Mouse (Mus musculus): ENCODE measurements around the gene Nalcn. TPM values are rescaled to one million over a fixed set of nuclear protein-coding genes. Genes with fewer than 3 reads are reported as not detected.

Gene Nalcn
- polyA plus RNA-seq, 1 experiment from 2014 or later, result 0.10 TPM

DNA sequence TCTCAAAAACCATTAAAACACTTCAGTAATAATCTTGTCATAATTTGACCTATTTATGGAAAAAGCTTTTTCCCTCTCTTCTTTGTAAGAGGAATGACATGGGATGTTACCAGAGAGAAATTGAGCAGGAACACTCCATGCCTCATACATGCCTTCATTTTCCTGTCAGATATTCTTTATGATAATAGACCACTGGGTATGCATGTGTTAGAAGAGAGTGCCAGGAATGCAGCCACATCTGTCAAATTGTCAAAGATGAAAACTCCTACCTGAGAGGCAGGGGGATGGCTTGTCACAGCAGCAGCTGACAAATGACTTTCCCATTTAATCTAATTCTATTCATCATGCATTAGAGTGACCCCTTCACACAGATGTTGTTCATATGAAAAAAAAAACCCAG is 131.4 kb downstream of the Nalcn start:
- Histone ChIP-seq H3K36me3 (no peaks in the 10 kb centered on the region), H3K4me1 (replicated peaks) (no peaks in the 10 kb centered on the region), H3K27me3 (no peaks in the 10 kb centered on the region), H3K4me2 (no peak overlapping the region), H3K9ac (no peak overlapping the region), H3K4me3 (no peak overlapping the region), H3K27ac (no peak overlapping the region), H3K9me3 (replicated peaks) (no peaks in the 10 kb centered on the region)
- ATAC-seq (replicated peaks; ENCODE audit: insufficient number of reproducible peaks, insufficient read depth, low FRiP score, low read depth), result no peak

DNA sequence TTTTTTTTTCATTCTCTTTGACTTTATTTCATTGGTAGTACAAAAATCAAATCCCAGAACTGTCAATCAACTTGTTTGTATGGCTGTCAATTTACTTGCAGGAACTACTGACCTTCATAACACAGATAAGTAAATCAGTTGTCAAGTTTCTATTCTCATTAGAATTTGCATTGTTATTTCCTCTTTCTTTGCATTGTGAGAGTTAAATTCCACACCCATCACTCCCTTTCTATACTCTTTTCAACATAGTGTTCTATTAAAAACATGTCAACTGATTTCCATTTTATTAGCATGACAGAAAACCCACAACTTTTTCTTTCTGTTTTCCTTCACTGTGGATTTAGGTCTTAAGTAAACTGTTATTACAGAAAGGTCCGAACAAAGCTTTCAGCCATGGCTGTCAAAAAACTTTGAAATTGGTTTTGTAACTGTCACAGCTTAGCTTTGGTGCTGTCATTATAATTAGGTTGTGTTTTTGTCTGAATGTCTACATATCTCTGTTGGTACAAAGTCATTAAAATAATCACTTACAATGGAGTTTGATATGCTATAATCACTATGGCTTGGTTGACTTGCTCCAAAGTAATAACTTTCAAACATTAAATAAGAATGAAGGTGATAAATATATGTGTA is 138.3 kb downstream of the Nalcn start:
- Histone ChIP-seq H3K9me3 (replicated peaks) (no peaks in the 10 kb centered on the region), H3K4me3 (no peak overlapping the region), H3K4me1 (replicated peaks) (no peaks in the 10 kb centered on the region), H3K27me3 (no peaks in the 10 kb centered on the region), H3K27ac (no peak overlapping the region), H3K9ac (no peak overlapping the region), H3K4me2 (no peak overlapping the region), H3K36me3 (no peaks in the 10 kb centered on the region)
- no peak for ATAC-seq (replicated peaks; ENCODE audit: insufficient number of reproducible peaks, insufficient read depth, low FRiP score, low read depth)
- 63% methylated on average over 1 of the region's 1 CpGs for WGBS

DNA sequence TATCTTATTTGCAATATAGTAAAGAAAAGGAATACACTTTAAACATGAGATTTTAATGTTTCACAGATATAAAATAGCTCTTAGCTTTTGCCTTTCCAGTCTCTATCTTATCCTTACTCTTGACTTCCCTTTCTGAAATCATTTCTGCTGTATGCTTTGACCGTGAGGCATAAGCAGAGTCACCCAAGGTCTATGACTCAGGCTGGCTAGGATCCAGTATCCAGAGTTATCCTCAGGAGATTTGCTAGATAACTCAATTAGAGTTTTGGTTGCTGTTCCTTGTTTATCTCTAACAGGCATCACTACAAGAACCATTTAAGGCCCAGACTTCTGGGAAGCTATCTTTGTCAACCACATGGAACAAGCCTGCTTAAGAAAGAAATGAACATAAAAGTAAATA is 164.9 kb downstream of the Nalcn start:
- Histone ChIP-seq H3K9ac (no peak overlapping the region), H3K4me1 (replicated peaks) (no peaks in the 10 kb centered on the region), H3K4me2 (no peak overlapping the region), H3K27me3 (no peaks in the 10 kb centered on the region), H3K4me3 (no peak overlapping the region), H3K27ac (no peak overlapping the region), H3K9me3 (replicated peaks) (no peaks in the 10 kb centered on the region), H3K36me3 (no peaks in the 10 kb centered on the region)
- no peak for ATAC-seq (replicated peaks; ENCODE audit: insufficient number of reproducible peaks, insufficient read depth, low FRiP score, low read depth)
- 55% methylated on average over 1 of the region's 1 CpGs for WGBS

DNA sequence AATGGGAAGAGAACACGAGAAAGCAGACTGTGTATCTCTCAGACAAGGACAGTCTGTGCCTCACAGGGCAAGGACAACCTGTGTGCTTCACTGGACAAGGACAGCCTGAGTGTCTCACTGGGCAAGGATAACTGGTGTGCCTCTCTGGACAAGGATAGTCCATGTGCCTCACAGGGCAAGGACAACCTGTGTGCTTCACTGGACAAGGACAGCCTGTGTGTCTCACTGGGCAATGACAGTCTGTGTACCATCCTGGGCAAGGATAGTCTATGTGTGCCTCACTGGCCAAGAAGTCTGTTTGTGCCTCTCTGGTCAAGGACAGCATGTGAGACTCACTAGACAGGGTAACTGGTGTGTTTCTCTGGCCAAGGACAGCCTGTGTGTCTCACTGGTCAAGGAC is 180.9 kb downstream of the Nalcn start:
- 54% methylated on average over 1 of the region's 1 CpGs for WGBS

DNA sequence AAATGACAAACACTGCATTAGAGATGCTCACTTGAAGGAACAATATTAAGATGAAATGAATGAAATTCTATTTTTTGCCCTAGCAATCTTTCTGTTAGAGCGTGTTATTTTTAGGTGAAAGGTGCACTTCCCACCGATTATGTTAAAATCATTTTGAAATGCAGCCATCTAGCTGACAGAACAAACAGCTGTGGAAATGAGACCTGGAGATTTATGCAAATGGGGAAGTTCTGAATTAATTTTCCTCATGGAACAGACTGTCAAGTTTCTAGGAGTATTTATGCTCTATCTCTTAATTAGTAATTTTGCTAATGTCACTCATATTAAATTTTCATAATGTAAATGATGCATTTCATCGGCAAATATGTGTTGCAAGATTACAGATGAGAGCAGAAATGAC is 191.4 kb downstream of the Nalcn start:
- Histone ChIP-seq H3K9me3 (replicated peaks) (no peaks in the 10 kb centered on the region), H3K27ac (no peak overlapping the region), H3K4me2 (no peak overlapping the region), H3K36me3 (no peaks in the 10 kb centered on the region), H3K4me3 (no peak overlapping the region), H3K9ac (no peak overlapping the region), H3K4me1 (replicated peaks) (no peaks in the 10 kb centered on the region), H3K27me3 (no peaks in the 10 kb centered on the region)
- 69% methylated on average over 3 of the region's 3 CpGs for WGBS
- ATAC-seq (replicated peaks; ENCODE audit: insufficient number of reproducible peaks, insufficient read depth, low FRiP score, low read depth), result no peak

More for the DNA sequence above, 180.9 kb downstream of the Nalcn start:
- Histone ChIP-seq H3K27me3 (no peaks in the 10 kb centered on the region), H3K4me2 (no peak overlapping the region), H3K4me1 (replicated peaks) (no peaks in the 10 kb centered on the region), H3K36me3 (no peaks in the 10 kb centered on the region), H3K9ac (no peak overlapping the region), H3K9me3 (replicated peaks) (no peaks in the 10 kb centered on the region), H3K27ac (no peak overlapping the region), H3K4me3 (no peak overlapping the region)
- no peak for ATAC-seq (replicated peaks; ENCODE audit: insufficient number of reproducible peaks, insufficient read depth, low FRiP score, low read depth)

DNA sequence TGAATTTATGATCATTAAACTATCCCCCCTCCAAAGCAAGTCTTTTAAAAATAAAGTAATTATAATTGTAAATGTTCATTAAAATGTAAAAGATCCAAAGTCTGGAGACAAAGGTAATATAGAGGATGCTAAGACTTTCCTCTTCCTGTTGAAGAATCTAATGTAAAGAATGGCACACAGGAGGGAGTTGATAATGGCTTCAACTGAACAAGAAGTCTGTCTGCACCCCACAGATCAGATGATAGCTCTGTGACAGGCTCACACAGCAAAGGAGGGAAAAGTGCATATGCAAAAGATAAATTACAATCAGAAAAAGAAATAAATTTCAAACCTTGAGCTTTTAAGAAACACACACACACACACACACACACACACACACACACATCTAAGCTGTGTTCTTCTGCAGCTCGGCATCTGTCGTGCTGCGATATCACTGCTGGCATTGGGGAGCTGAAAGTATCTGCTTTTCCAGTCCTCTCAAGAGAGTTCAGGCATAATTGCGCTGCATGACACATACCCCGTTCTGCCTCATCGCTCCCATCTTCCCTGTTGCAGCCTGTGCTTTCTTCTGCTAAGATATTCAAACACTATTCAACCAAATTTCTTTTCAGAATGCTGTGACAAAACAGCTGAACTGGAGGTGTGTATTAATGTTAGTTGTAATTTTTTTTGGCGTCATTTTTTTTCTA is 250.6 kb downstream of the Nalcn start:
- no peak overlapping the region for H3K9ac ChIP-seq
- H3K4me3 ChIP-seq, result no peak overlapping the region
- no peak overlapping the region for H3K4me2 ChIP-seq
- no peak overlapping the region for H3K27ac ChIP-seq
- no peaks in the 10 kb centered on the region for H3K36me3 ChIP-seq
- H3K4me1 ChIP-seq (replicated peaks), result no peaks in the 10 kb centered on the region
- ATAC-seq (replicated peaks; ENCODE audit: insufficient number of reproducible peaks, insufficient read depth, low FRiP score, low read depth), result no peak
- H3K9me3 ChIP-seq (replicated peaks), result no peaks in the 10 kb centered on the region
- no peaks in the 10 kb centered on the region for H3K27me3 ChIP-seq
- 79% methylated on average over 7 of the region's 7 CpGs for WGBS

DNA sequence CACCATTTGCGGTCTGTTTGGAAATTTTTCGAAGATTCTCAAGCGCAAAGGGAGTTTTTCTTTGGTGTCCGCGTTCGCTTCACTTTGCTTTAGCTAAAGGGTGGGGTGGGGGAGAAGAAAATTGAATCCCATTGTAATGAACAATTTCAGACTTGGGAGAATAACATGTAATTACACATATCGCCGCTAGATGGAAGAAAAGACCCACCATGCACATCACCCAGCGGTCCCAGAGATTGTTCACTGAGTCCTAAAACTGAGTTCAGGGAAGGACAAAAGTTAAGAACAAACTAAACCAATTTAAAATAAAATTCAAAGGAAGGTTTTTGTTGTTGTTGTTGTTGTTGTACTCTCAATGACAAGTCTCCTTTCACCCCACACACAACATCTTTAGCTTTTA is 255.4 kb downstream of the Nalcn start:
- Histone ChIP-seq H3K4me1 (replicated peaks) (no peaks in the 10 kb centered on the region), H3K4me3 (no peak overlapping the region), H3K9me3 (replicated peaks) (no peaks in the 10 kb centered on the region), H3K27ac (no peak overlapping the region), H3K9ac (no peak overlapping the region), H3K27me3 (no peaks in the 10 kb centered on the region), H3K4me2 (no peak overlapping the region), H3K36me3 (no peaks in the 10 kb centered on the region)
- ATAC-seq (replicated peaks; ENCODE audit: insufficient number of reproducible peaks, insufficient read depth, low FRiP score, low read depth), result no peak
- 8% methylated on average over 9 of the region's 9 CpGs for WGBS

DNA sequence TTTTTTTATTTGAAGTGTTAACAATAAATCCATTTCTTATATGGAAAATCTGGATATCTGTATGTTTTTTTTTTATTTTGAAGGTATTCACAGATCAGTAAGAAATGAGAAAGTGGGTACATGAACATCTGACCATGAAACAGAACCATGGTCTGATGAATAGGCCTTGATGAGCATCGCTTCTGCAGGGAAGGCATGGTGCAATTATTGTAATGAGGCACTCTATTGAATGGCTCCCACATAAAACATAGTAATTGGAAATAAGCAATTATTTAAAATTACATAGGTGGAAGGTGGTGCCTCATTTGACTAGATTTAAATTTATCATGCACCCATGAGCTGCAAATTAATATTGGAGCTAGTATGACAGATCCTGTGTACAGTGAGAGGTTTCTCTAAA is 267.3 kb downstream of the Nalcn start:
- H3K9me3 ChIP-seq (replicated peaks), result no peaks in the 10 kb centered on the region
- no peak overlapping the region for H3K9ac ChIP-seq
- H3K4me3 ChIP-seq, result no peak overlapping the region
- no peaks in the 10 kb centered on the region for H3K27me3 ChIP-seq
- H3K27ac ChIP-seq, result no peak overlapping the region
- 83% methylated on average over 1 of the region's 1 CpGs for WGBS
- H3K4me2 ChIP-seq, result no peak overlapping the region
- no peak for ATAC-seq (replicated peaks; ENCODE audit: insufficient number of reproducible peaks, insufficient read depth, low FRiP score, low read depth)
- no peaks in the 10 kb centered on the region for H3K36me3 ChIP-seq
- no peaks in the 10 kb centered on the region for H3K4me1 ChIP-seq (replicated peaks)

DNA sequence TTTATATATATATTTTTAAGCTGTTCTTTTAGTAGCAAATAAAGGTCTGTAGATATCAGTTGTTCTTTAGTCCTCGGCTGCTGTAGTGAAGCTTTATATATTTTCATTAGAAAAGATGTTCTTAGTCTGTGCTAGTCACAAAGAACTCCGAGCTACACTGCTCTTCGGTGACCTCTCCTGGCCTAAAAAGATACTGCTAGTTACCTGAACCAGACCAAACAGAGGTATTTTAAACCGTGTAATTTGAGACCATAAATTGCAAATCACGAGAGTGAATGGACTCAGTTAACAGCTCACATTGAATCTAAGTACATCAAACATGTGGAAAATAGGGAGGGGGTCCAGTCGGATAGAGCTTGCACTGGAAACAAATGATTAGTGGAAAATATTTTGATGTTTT is 274.0 kb downstream of the Nalcn start:
- H3K36me3 ChIP-seq, result no peaks in the 10 kb centered on the region
- no peaks in the 10 kb centered on the region for H3K27me3 ChIP-seq
- no peak overlapping the region for H3K4me2 ChIP-seq
- H3K9ac ChIP-seq, result no peak overlapping the region
- H3K27ac ChIP-seq, result no peak overlapping the region
- no peaks in the 10 kb centered on the region for H3K4me1 ChIP-seq (replicated peaks)
- no peaks in the 10 kb centered on the region for H3K9me3 ChIP-seq (replicated peaks)
- 14% methylated on average over 6 of the region's 6 CpGs for WGBS
- H3K4me3 ChIP-seq, result no peak overlapping the region
- no peak for ATAC-seq (replicated peaks; ENCODE audit: insufficient number of reproducible peaks, insufficient read depth, low FRiP score, low read depth)

DNA sequence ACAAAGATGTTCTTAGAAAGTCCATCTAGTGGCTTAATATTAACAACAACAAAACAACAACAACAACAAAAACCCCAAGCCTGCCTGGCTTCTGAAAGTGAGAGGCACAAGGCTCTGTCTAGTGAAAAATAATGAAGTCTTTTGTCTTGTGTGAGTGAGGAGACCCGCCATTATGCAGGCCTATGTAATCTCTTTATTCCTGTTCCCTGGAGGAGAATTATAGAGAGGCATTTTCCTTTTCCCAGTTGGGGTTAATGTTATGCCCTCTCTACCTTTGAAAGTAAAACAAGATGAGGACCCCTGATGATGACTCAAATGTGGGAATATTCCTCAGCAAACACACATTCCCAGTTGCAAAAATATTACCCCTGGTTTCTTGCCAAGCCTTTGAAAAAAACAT is 295.1 kb downstream of the Nalcn start:
- Histone ChIP-seq H3K27me3 (no peaks in the 10 kb centered on the region), H3K9ac (no peak overlapping the region), H3K4me2 (no peak overlapping the region), H3K36me3 (no peaks in the 10 kb centered on the region), H3K4me3 (no peak overlapping the region), H3K27ac (no peak overlapping the region), H3K4me1 (replicated peaks) (no peaks in the 10 kb centered on the region), H3K9me3 (replicated peaks) (no peaks in the 10 kb centered on the region)
- 51% methylated on average over 1 of the region's 1 CpGs for WGBS
- no peak for ATAC-seq (replicated peaks; ENCODE audit: insufficient number of reproducible peaks, insufficient read depth, low FRiP score, low read depth)

DNA sequence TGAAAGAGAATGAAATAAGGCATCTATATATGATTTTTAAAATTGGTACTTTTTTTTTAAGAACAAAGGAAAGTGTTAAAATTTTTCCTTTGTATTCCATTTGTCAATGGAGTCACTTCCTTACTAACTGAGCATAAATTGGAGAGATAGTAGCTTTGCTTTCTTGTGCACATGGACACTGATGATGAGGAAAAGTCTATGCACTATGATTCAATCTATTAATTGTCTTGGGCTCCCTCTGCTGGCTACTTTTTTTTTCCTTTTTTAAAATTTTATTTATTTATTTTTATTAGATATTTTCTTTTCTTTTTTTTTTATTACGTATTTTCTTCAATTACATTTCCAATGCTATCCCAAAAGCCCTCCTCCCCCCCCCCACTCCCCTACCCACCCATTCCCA is 312.6 kb downstream of the Nalcn start:
- no peak overlapping the region for H3K4me2 ChIP-seq
- H3K27me3 ChIP-seq, result no peaks in the 10 kb centered on the region
- ATAC-seq (replicated peaks; ENCODE audit: insufficient number of reproducible peaks, insufficient read depth, low FRiP score, low read depth), result no peak

DNA sequence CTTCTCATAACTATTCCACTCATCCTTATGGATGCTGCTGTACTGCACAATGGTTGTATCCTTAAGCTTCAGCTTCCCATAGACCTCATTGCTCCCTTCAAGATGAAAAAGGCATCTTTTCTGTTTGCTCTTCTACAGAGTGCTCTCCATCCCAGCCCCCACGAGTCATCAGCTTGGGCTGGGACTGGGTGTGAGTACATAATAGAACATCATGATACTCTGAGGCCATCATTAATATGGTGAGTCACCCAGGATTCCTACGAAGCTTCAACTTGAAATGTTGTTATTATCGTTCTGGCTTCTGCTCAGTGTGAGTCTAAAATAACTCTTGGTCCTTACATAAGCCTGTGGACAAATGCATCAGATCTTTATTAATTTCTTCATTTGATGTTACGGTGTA is 314.6 kb downstream of the Nalcn start:
- 71% methylated on average over 4 of the region's 4 CpGs for WGBS
- H3K27ac ChIP-seq, result no peak overlapping the region
- no peak overlapping the region for H3K9ac ChIP-seq
- H3K9me3 ChIP-seq (replicated peaks), result no peaks in the 10 kb centered on the region
- no peaks in the 10 kb centered on the region for H3K27me3 ChIP-seq
- H3K4me3 ChIP-seq, result no peak overlapping the region
- no peaks in the 10 kb centered on the region for H3K4me1 ChIP-seq (replicated peaks)
- H3K36me3 ChIP-seq, result no peaks in the 10 kb centered on the region
- H3K4me2 ChIP-seq, result no peak overlapping the region
- no peak for ATAC-seq (replicated peaks; ENCODE audit: insufficient number of reproducible peaks, insufficient read depth, low FRiP score, low read depth)

More for the DNA sequence above, 312.6 kb downstream of the Nalcn start:
- no peaks in the 10 kb centered on the region for H3K4me1 ChIP-seq (replicated peaks)
- no peaks in the 10 kb centered on the region for H3K36me3 ChIP-seq
- H3K9me3 ChIP-seq (replicated peaks), result no peaks in the 10 kb centered on the region
- WGBS, result 48% methylated on average over 1 of the region's 1 CpGs
- no peak overlapping the region for H3K4me3 ChIP-seq
- no peak overlapping the region for H3K9ac ChIP-seq
- H3K27ac ChIP-seq, result no peak overlapping the region
